Mouse (Mus musculus) cerebellum, adult 11-12 months (tissue): Measurements from ENCODE around the gene Shc4.

Experiments
- DNase-seq: peaks from one replicate; pipeline ENCODE4 v3.0.0; 2022

Gene Shc4

DNA sequence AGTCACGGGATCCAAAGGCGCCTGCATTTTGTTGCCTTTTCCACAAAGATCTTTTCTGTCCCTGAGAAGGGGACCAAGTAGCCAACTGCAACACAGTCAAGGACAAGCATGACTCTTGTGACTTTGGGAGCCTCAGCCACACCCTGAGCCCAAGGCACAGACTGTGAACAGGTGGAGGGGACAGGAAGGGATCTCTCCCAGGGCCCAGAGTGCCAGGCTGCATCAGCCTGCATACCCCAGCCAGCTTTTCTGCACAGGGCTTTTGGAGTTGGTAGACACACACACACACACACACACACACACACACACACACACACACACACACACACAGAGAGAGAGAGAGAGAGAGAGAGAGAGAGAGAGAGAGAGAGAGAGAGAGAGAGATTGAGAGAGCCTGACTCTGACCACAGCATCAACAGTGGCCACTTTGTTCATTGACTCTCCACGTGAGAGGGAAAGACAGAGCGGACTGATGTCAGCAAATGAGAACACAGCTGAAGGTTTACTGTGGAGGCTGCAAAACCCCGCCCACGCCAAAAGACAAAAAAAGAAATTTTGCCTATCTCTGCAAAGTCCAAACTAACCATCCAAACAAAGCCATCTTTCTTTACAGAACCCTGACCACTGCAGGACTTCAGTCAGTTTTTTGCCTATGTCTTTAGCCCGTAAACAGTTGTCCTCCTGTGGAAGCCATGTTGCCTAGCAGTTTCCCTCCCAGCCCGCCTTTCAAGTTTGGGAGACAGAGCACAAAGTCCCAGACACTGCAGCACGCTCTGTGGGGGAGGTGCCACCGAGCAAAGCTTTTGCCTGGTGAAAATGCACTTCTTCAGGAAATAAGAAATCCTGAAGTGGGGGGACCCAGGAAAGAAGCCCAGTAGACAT is 39.1 kb downstream of the Shc4 start:
- no peak for DNase-seq

DNA sequence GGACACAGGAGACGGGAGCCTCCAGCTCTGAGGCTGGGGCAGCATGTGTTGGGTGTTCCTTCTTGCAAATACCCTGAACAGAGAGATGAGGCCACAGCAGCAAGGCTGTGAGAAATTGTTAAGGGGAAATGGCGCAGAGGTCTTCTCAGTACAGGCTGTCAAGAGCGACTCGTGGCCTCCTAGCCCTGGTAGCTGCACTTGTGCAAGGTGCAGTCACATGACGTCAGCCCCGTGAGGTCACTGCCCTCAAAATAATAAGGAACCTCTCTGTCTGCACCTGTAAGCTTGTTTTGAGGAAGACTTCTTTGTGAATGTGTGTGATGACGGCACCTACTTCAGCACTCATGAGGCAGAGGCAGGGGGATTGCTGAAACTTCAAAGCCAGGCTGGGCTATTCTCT is 40.1 kb downstream of the Shc4 start:
- no peak for DNase-seq

DNA sequence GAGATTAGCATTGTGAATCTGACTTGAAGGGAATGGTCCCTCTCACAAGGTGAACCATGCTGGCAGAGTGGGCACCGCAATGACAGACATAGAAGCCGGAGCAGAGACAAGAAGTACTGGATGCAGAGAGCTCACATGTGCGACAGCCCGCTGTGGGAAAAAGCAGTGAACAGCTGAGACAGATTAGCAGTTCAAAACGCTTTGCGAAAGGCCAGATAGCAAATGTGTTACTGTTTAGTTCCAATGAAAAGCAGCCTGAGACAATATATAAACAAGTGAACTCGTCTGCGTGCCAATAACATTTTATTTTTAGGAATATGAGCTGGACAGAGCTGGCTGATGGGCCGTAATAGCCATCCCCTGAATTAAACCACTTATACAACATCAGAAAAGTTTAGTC is 42.1 kb downstream of the Shc4 start:
- no peak for DNase-seq

DNA sequence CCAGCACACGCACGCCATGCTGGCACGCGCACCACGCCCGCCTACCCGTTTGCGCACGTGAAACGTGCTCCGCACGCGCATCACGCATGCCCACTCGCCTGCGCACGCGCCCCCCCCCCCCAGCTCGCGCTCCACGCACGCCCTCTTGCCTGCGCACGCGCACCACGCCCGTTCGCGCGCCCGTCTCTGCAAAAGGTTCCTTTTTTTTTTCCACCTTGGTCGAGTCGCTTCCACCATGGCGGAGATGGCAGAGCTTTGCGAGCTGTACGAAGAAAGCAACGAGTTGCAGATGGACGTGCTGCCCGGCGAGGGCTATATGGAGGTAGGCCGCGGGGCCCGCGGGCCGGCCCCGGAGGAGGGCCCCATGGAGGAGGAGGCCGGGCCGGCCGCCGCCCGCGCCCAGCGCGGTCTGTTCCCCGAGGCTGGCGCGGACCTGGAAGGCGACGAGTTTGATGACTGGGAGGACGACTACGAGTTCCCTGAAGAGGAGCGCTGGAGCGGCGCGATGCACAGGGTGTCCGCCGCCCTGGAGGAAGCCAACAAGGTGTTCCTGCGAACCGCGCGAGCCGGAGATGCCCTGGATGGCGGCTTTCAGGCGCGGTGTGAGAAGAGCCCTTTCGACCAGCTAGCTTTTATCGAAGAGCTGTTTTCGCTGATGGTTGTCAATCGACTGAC is 50.9 kb downstream of the Shc4 start, which contains the start of gene Eid1:
TSS of gene Eid1 (plus strand) at position 139 of the 675 bp plus-strand sequence.
- DNase-seq = peak; percentile 89

DNA sequence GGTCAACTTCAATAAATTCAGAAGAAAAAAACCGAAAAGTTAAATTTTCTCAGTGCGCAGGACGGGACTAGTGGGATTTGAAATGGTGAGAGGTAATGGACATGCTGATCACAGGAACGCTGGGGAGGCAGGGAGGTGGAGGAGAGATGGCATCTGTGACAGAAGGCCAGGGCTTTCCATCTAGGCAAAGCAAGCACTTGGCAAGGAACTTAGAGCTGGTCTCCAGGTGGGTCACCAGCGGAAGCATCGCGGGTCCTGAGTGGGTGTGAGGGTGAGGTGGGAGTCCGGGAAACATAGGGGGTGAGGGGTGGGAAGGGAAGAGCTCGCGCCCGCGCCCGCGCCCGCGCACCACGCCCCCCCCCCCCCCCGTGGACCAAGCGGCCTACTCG is 51.4 kb downstream of the Shc4 start:
- no peak for DNase-seq

DNA sequence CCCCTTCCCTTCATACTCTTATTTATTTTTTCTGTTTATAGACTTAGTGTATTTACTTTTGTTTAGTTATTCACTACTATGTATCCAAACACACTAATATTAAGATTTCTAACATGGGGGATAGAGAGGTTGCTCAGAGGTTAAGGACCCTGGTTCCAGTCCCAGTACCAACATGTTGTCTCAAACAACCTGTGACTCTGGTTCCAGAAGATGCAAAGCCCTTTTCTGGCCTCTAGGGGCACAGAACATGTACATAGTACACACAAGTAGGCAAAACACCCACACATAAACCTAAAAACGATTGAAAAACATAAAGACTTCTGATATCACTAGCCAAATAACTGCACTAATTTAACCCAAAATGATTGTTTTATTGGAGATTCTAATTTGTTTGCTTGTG is 53.1 kb downstream of the Shc4 start:
- DNase-seq = no peak

DNA sequence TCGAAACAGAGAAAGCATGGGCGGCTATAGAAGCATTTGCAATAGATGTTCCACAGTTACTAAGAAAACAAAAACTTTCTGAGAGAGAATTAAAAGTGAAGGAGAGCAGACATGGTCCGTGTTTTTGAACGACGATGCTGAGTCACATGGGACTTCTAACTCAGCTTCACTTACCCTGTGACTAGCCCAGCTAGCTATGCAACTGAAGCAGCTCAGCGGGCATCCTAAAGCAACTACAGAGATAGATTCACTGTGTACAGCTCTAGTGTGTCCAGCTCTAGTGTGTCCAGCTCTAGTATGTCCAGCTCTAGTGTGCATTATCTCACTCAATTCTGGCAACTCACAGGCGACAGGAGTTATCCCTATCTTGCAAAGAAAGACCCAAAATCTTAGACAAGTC is 56.2 kb downstream of the Shc4 start:
- DNase-seq = no peak

DNA sequence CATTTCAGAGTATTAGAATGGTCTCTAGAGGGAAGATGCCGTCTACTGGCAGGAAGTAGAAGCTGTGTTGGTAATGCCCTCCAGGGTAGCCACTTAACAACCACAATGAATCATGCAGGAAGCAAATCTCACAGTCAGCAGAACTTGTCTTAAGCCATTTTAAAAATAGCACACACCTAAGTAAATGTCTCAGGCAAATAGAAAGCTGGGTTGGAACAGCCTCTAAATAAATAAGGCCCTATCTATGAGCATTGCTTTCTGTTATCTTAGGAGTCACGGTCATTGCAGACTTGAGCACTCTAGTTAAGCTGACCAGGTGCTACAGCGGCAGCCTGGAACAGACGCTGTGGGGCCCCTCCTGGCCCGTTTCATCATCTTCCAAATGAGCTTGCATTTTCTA is 56.8 kb downstream of the Shc4 start:
- no peak for DNase-seq

DNA sequence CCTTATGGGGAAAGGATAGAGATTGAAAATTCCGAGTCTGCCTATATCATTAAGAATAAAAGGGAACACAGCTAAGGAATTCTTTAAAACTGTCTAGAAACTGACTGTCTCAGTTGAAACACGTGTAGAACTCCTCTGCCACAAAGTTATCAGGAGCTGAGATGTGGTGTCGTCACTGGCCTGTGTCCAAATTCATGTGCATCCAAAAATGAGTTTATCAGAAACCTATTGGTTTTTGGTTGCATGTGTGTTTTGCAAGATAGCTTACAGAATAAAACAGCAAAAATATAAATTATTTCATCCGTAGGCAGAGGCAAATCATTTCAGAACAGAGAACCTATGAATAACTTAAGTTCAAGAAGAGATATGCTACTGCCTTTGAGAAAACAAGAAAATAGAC is 57.3 kb downstream of the Shc4 start:
- no peak for DNase-seq

DNA sequence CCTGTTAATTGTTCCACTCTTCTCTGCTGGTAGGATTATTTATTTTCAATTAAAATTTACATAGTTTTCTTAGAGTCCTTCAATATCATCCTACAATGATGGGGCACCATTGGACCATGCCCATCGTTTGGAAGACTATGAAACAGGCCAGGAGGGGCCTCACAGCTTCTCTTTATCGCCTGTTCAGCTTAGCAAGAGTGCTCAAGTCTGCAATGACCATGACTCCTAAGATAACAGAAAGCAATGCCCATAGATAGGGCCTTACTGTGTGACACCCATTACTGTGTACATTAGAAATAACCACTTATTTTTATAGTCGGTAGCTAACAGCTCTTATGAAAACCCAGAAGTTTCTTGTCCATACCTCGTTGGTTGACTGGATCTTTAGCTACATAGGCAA is 58.0 kb downstream of the Shc4 start:
- DNase-seq = no peak

DNA sequence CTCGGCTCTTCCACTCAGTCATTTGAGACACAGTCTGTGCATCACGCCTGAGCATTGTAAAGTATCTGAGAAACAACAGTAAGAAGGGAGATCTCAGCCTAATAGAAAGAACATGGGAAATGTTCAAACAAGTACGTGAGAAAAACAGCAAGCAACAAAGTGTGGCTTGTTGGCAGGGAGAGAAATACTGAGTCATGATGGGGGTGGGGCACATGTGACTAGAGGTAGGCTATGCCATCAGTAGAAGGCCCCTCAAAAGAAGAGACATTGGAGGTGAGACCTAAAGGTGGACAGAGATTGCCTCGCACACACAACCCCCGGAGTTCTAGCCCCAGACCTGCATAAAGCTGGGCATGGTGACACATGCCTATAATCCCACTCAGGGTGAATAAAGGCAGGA is 58.7 kb downstream of the Shc4 start:
- no peak for DNase-seq

DNA sequence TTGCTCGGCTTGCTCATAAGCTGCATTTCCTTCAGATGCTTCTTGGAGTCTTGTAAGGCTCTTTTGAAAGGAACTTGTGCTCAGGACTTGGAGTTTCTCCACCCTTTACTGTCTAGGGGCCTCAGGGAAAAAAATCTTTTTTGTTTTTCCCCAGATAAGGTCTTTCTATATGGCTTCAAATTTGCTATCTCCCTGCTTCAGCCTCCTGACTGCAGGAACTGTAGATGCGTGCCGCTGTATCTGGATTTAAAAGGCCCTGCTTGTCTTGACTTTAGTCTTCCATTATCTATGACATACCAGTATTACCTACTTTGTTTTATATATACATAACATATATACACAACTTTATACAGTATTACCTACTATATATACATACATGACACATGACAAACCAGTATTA is 61.4 kb downstream of the Shc4 start:
- DNase-seq = no peak

DNA sequence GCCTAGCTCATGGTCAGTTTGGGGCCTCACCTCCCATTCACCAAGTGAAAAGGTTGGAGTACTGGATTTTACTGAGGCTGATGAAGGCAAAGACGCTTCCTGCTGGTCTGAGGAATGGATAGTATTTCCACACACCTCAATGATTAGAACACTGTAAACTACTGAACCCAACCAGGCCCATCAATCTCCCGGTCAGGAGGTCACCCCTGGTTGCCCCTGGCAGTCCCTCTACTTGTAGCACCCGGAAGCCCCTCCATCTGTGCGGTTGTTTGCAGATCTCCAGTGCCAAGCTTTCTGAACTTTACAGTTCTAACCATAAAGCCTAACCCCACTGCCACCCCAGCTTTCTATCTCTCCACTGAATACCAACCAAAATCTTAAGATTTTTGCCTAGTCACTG is 62.8 kb downstream of the Shc4 start:
- DNase-seq = no peak

DNA sequence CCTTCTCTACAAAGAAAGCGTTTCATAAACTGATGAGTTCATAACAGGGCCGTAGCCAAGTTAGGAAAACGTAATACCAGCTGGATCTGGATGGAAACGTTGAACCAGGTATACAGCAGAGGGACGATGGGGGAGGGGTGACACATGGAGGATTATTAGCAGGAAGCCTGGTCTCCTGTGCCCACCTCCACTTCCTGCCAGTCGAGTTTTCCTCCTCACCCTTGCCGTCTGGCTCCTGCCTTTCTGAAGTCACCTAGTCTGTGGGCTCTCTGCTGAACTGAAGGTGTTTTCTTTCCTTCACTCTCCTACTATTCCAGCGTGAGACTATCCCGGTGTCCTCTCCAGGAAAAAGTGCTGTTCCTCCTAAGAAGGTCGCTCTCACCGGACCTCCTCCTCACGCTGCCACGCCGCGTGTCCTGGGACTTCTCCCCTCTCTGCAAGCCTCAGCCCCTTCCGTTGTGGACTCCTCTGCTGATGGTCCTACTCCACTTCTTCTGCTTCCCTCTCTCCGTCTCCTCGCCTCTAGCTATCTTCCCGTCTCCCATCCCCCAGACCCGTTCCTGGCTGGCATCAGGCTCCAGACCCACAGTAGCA is 63.3 kb downstream of the Shc4 start:
- DNase-seq = no peak

DNA sequence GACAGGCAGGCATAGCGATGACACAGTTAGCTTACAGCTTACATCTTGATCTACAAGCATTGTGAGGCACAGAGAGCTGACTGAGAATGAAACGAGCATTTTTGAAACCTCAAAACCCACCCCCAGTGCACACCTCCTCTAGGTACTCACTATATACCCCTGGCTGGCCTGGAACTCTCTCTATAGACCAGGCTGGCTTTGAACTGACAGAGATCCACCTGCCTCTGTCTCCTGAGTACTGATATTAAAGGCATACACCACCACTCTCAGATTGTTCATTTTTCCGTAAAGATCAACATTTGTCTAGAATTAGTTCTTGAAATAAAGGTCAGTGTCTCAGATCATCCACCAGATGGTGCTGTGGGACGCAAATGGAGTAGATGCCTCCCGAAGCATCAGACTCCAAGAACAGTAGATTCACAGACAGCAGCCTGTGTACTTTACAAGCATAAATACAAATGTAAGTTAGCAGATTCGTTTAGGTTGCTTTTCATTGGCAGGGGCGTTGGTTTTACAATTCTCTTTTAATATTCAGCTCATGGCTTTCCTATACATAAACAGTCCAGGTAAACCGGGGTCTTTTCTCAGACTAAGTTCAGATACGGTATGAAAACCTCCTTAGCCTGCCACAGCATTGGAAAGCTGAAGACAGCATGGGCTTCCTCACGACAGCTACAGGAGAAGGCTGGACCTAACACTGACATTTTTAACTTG is 64.0 kb downstream of the Shc4 start:
- peak; percentile 47 for DNase-seq

DNA sequence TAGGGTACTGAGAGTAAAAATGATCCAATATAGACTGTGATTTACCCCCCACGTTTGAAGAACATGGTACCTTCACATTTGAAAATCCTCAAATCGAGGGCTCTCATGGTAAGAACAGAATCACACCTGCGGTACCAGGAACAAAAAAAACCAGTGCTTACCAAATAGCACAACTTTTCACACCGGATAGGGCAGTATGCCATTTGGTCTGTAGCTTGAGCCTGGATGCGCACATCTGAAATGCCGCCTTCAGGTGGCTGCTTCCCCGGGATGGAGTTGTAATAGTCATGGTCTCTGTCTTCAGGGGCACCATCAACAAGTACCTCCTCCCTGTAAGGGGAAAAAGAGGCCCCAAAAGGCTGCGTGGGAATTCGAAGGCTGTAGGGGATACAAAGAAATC is 68.6 kb downstream of the Shc4 start:
- DNase-seq = no peak

DNA sequence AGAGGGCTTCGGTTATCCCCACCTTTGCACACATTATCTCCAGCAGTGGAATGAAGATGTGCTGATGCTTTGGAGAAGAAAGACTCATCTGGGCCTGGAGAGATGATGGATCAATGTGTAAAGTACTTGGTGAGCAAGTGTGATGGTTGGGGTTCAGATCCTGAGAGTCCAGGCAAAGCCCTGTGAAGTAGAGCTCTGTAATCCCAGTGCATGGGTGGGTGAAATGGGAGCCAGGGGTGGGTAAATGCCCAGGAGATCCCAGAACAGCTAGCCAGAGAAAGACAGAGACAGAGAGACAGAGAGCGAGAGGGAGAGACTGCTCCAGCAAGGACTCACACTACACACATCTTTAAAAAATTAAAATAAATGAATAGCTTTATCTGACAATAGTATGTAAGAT is 70.7 kb downstream of the Shc4 start:
- DNase-seq = no peak

DNA sequence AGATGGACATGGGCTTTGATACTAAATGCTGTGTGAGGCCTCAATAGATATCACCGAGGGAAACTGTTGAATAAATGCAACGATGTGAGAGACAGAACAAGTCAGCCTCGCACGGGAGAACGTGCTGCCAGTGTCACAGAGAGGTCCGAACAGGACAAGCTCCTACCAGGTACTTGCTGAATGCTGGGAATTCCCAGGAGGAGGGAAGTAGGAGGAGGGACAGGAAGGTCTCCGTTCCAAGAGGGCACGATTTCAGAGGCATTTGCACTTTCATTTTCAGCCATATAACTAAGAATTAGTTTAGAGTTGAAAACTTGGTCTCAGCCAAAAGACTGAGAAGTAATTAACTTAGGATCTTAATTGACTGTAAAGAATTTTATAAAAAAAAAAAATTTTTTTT is 72.4 kb downstream of the Shc4 start:
- DNase-seq = no peak

DNA sequence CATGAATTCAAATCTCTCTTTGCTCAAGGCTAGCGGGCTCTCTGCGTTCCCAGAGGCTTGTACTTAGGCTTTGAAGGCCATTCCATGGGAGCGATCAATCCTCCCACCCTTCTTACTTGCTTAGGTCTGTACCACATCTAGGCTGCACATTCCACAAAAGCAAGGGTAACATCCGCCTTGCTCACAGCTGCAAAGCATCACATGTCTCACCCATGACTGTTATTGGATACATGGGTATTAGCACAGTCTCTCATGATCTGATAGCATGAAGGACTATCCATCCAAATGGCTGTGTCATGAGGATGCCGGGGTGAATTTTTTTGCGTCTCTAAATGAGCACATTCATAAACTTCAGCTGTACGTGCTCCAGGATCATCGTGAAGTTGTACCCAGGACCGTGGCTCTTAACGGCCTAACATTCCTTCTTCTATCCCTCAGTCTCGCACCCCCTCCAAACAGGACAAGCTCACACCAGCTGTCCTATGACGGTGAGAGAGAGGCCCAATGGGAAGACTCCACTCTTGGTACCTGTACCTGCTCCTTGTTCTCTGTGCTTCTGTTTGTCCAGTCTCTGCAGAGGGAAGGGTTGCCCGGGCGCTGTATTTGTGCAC is 73.1 kb downstream of the Shc4 start:
- no peak for DNase-seq

DNA sequence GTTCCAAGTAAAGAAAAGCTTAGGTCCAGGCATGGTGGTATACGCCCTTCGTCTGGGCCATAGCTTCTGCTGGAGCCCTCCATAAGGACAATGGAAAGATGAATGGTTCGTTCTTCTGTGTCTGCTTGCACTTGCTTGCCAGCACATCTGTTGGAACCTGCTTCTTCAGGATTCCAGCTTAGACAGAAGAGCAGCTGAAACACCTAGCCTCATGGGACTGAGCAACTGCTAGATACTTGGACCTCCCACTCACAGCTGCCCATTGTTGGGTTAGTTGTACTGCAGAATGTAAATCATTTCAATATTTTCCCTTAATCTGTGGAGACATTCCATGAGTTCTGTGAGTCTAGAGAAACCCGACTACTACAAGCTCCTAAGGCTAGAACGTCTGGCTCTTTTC is 73.9 kb downstream of the Shc4 start:
- no peak for DNase-seq

DNA sequence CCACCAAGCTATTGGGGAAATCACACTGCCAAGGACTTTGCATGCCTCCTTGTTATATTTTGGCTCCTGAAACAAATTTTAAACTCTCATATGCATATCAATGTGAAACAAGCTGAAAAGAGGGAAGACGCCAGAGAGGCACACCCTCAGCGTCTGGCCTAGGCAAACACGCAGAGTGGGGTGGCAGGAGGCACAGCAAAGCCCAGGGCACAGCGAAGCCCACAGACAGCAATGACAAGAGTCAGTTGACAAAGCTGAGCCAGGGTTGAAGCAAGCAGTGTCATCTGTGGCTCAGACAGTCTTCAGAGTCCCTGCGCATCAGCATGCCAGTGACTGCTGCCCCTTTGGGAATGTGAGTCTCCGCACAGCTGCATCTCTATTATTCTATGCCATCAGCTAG is 79.0 kb downstream of the Shc4 start:
- DNase-seq = no peak

DNA sequence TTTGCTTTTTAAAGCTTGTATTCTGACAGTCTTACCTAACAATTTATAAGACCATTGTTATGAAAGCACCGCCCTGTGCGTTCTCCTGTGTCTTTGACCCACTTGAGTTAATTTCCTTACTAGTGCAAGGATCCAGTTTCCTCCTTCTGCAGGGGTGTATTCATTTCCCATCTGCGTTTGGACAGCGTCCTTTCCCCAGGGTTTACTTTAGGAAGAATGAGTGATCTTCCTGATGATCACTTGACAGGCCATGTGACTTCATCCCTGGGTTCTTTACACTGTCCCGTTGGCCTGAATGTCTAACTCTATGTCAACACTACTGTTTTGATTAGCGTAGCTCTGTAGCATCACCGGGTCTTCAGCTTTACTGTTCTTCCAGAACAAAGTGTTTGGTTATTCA is 86.6 kb downstream of the Shc4 start:
- no peak for DNase-seq

DNA sequence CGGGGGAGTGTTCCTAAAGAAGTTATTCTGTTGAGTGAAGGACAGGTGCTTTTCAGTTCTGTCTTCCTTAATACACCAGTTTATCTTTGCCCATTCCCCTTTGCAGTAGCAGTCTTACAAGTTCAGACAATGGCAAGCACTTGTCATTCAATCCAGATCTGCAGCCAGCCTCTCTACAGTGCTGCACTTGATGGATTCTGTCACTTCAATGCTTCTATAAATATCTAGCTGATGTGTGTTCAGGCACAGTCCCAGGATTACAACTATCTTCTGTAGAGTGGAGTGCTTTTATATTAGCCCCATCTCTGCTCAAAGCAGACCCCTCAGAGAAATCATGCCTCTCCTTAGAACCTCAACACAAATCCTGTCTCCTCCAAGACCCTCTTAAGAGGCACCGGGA is 93.9 kb downstream of the Shc4 start:
- DNase-seq = no peak
